In the genomic region with DNA sequence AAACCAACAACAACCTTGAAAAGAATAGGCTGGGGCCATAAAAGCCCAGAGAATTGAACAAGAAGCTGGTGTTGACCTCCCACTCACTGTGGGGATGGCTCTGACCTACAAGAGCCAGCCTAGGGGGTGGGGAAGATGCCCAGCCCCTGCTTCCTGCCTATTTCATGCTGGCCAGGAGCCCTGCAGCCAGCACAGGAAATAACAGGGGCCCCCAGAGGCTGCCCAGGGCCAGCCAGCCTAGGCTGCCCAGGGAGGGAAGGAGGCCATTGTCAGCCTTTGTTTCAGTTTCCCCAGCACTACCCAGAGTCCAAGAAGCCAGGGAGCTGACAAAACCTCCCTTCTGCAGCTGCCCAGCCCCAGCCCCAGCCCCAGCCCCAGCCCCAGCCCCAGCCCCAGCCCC, we compare ENCODE assay signal across 8 mouse cellular contexts.
DNase-seq lines count a peak whose midpoint lies in the region; ATAC-seq lines count a peak whose summit lies in the region.

No protein-coding gene starts in this region.

- no peaks in the 10 kb centered on the region for H3K27me3 ChIP-seq in forebrain, embryonic 10.5 days (ENCODE audit: poor library complexity, severe bottlenecking)
- no peaks in the 10 kb centered on the region for H3K27me3 ChIP-seq in forebrain, embryonic 14.5 days (replicated peaks; ENCODE audit: control insufficient read depth, insufficient read depth, low read length)
- H3K27me3 ChIP-seq in forebrain, embryonic 12.5 days = no peaks in the 10 kb centered on the region
- no peaks in the 10 kb centered on the region for H3K27me3 ChIP-seq in kidney, embryonic 15.5 days
- H3K27me3 ChIP-seq in midbrain, embryonic 13.5 days = no peaks in the 10 kb centered on the region

- no peak overlapping the region for H3K4me2 ChIP-seq in forebrain, embryonic 14.5 days (ENCODE audit: low read length)
- no peak overlapping the region for H3K4me2 ChIP-seq in forebrain, embryonic 12.5 days
- no peak overlapping the region for H3K4me2 ChIP-seq in kidney, embryonic 15.5 days
- H3K4me2 ChIP-seq in midbrain, embryonic 13.5 days (replicated peaks) = no peak overlapping the region

- H3K4me1 ChIP-seq in forebrain, embryonic 10.5 days = peaks cover 99% of the 10 kb centered on the region
- peaks cover 35% of the 10 kb centered on the region for H3K4me1 ChIP-seq in forebrain, embryonic 14.5 days (ENCODE audit: control insufficient read depth, insufficient read depth, low read length)
- H3K4me1 ChIP-seq in forebrain, embryonic 12.5 days = peaks cover 88% of the 10 kb centered on the region
- peaks cover 79% of the 10 kb centered on the region for H3K4me1 ChIP-seq in kidney, embryonic 15.5 days
- peaks cover 88% of the 10 kb centered on the region for H3K4me1 ChIP-seq in midbrain, embryonic 13.5 days (replicated peaks)

- no peak overlapping the region for H3K4me3 ChIP-seq in forebrain, embryonic 10.5 days
- H3K4me3 ChIP-seq in forebrain, embryonic 14.5 days (ENCODE audit: low read depth, low read length) = no peak overlapping the region
- H3K4me3 ChIP-seq in forebrain, embryonic 12.5 days (replicated peaks) = no peak overlapping the region
- no peak overlapping the region for H3K4me3 ChIP-seq in kidney, embryonic 15.5 days (replicated peaks)
- no peak overlapping the region for H3K4me3 ChIP-seq in midbrain, embryonic 13.5 days (replicated peaks)

- no peak for DNase-seq in forebrain, embryonic 10.5 days (ENCODE audit: extremely low spot score, low spot score)
- DNase-seq in forebrain, embryonic 14.5 days (ENCODE audit: low spot score) = no peak
- DNase-seq in spleen, postnatal 4 days (ENCODE audit: low spot score in 2 of 2) = no peak
- DNase-seq in thymus, postnatal 25 days = no peak

- peak overlapping the region; percentile 86 for H3K27ac ChIP-seq in forebrain, embryonic 10.5 days
- H3K27ac ChIP-seq in forebrain, embryonic 14.5 days (ENCODE audit: low read depth, low read length) = no peak overlapping the region; the same call in 1 of the 2 replicates
- peak overlapping the region; percentile 73 for H3K27ac ChIP-seq in forebrain, embryonic 12.5 days
- peak overlapping the region; percentile 62 for H3K27ac ChIP-seq in kidney, embryonic 15.5 days
- peak overlapping the region; percentile 75 for H3K27ac ChIP-seq in midbrain, embryonic 13.5 days

- H3K9ac ChIP-seq in forebrain, embryonic 14.5 days (ENCODE audit: low read length) = no peak overlapping the region
- peak overlapping the region; percentile 44 for H3K9ac ChIP-seq in forebrain, embryonic 12.5 days
- no peak overlapping the region for H3K9ac ChIP-seq in kidney, embryonic 15.5 days
- peak overlapping the region; percentile 21; the same call in 1 of the 2 replicates for H3K9ac ChIP-seq in midbrain, embryonic 13.5 days (replicated peaks)

- peaks cover 9% of the 10 kb centered on the region for H3K36me3 ChIP-seq in forebrain, embryonic 10.5 days (replicated peaks)
- no peaks in the 10 kb centered on the region for H3K36me3 ChIP-seq in forebrain, embryonic 14.5 days (ENCODE audit: control insufficient read depth, insufficient read depth, low read length)
- H3K36me3 ChIP-seq in forebrain, embryonic 12.5 days (replicated peaks) = no peaks in the 10 kb centered on the region
- H3K36me3 ChIP-seq in kidney, embryonic 15.5 days = no peaks in the 10 kb centered on the region
- H3K36me3 ChIP-seq in midbrain, embryonic 13.5 days = no peaks in the 10 kb centered on the region

- H3K9me3 ChIP-seq in forebrain, embryonic 10.5 days = no peaks in the 10 kb centered on the region
- no peaks in the 10 kb centered on the region for H3K9me3 ChIP-seq in forebrain, embryonic 14.5 days (replicated peaks; ENCODE audit: control insufficient read depth, low read length)
- H3K9me3 ChIP-seq in forebrain, embryonic 12.5 days = no peaks in the 10 kb centered on the region
- H3K9me3 ChIP-seq in kidney, embryonic 15.5 days (replicated peaks) = no peaks in the 10 kb centered on the region
- H3K9me3 ChIP-seq in midbrain, embryonic 13.5 days = no peaks in the 10 kb centered on the region

- no peak for ATAC-seq in forebrain, embryonic 14.5 days
- ATAC-seq in forebrain, embryonic 12.5 days (ENCODE audit: low FRiP score) = no peak
- no peak for ATAC-seq in kidney, embryonic 15.5 days (replicated peaks; ENCODE audit: low FRiP score)
- peak; percentile 49 for ATAC-seq in midbrain, embryonic 13.5 days
- ATAC-seq in inflammation-experienced regulatory T-cells, adult 6 months = no peak

Comparison
In these comparisons a context has a peak if more than half of its experiments do, and no peak if none do; other contexts are left out.
1. H3K9ac ChIP-seq: peak in forebrain, embryonic 12.5 days (single experiment) and midbrain, embryonic 13.5 days (single experiment); none in forebrain, embryonic 14.5 days (single experiment) and kidney, embryonic 15.5 days (single experiment).